Mouse (Mus musculus) embryonic facial prominence, embryonic 14.5 days (tissue): ENCODE measurements at regions not wholly inside any gene's neighbourhood (a gene's known extent, or its start where the extent isn't known, plus 50 kb on each side); places are given as distances from the start of the nearest gene placed in this dataset.
"Not testable (repeated sequence)": the region's sequence is repeated elsewhere in the genome, so short reads cannot be mapped to it uniquely, and the experiment has no call there.

Experiments used
- ATAC-seq: fragments of 200-750 bp; cut with Nextera tagmentation; 2 replicates; pipeline ENCODE4 v1.8.0; 2017; ENCODE audit warnings: low read depth, moderate number of reproducible peaks, moderate TSS enrichment
- DNase-seq: peaks from one replicate; pipeline ENCODE4 v3.0.0-alpha.2; 2015; ENCODE audit warnings: low spot score
- H3K27ac ChIP-seq: fragments of 300-500 bp; sonication (generic); replicated peaks from 2 replicates; pipeline ENCODE4 v1.5.1; 2014; ENCODE audit warnings: low read depth, mild to moderate bottlenecking, low read length, moderate library complexity
- H3K27me3 ChIP-seq: fragments of 300-500 bp; sonication (generic); replicated peaks from 2 replicates; pipeline ENCODE4 v1.6.1; 2014; ENCODE audit warnings: low read length; ENCODE audit not compliant: control insufficient read depth, insufficient read depth
- H3K36me3 ChIP-seq: fragments of 300-500 bp; sonication (generic); 2 replicates; pipeline ENCODE4 v1.6.1; 2014; ENCODE audit warnings: low read length, mixed read lengths; ENCODE audit not compliant: control insufficient read depth, insufficient read depth
- H3K4me1 ChIP-seq: fragments of 300-500 bp; sonication (generic); 2 replicates; pipeline ENCODE4 v1.6.1; 2014; ENCODE audit warnings: antibody characterized with exemption, low read length; ENCODE audit not compliant: control insufficient read depth, insufficient read depth
- H3K4me2 ChIP-seq: fragments of 300-500 bp; sonication (generic); 2 replicates; pipeline ENCODE4 v1.6.1; 2014; ENCODE audit warnings: low read depth, mild to moderate bottlenecking, low read length, moderate library complexity, mixed read lengths
- H3K4me3 ChIP-seq: fragments of 300-500 bp; sonication (generic); 2 replicates; pipeline ENCODE4 v1.5.1; 2014; ENCODE audit warnings: low read depth, mild to moderate bottlenecking, low read length
- H3K9ac ChIP-seq: fragments of 300-500 bp; sonication (generic); 2 replicates; pipeline ENCODE4 v1.6.1; 2014; ENCODE audit warnings: low read depth, mild to moderate bottlenecking, low read length, moderate library complexity, mixed read lengths
- H3K9me3 ChIP-seq: fragments of 300-500 bp; sonication (generic); 2 replicates; pipeline ENCODE4 v1.6.1; 2016; ENCODE audit warnings: low read length; ENCODE audit not compliant: control insufficient read depth
- WGBS: fragments of 180-500 bp; shearing (Covaris S2); extraction: QIAGEN DNeasy Blood & Tissue Kit; methylation state at CpG from one replicate; pipeline ENCODE4 v1.1.7; 2014; 5-methylcytosine and 5-hydroxymethylcytosine counted together

GRCm38 (mm10) chr5:148687827-148688226, 135.2 kb upstream of the Ubl3 start:
- WGBS, result 48% methylated on average over 3 of the region's 3 CpGs
- no peak overlapping the region for H3K9ac ChIP-seq
- no peak for ATAC-seq
- H3K4me1 ChIP-seq, result peaks cover 6% of the 10 kb centered on the region
- no peak overlapping the region for H3K4me2 ChIP-seq
- H3K27ac ChIP-seq, result no peak overlapping the region
- H3K36me3 ChIP-seq, result no peaks in the 10 kb centered on the region
- no peaks in the 10 kb centered on the region for H3K27me3 ChIP-seq
- H3K4me3 ChIP-seq, result no peak overlapping the region
- DNase-seq, result no peak
- H3K9me3 ChIP-seq, result 0 out of 2 replicates have a peak, but pooled peaks cover 6% of the 10 kb centered on the region

- H3K4me3 ChIP-seq, result no peak overlapping the region
- DNase-seq (no peak), ATAC-seq (no peak)
- no peaks in the 10 kb centered on the region for H3K36me3 ChIP-seq
- H3K4me1 ChIP-seq, result no peaks in the 10 kb centered on the region; the same call in 1 of the 2 replicates
- no peaks in the 10 kb centered on the region for H3K27me3 ChIP-seq
- 0 out of 2 replicates have a peak, but pooled peaks cover 6% of the 10 kb centered on the region for H3K9me3 ChIP-seq
- H3K27ac ChIP-seq, result no peak overlapping the region
- no peak overlapping the region for H3K4me2 ChIP-seq
- H3K9ac ChIP-seq, result no peak overlapping the region
- WGBS, result 61% methylated on average over 11 of the region's 11 CpGs
These were observed 131.6 kb upstream of the Ubl3 start for GRCm38 (mm10) chr5:148684216-148684615.

DNA sequence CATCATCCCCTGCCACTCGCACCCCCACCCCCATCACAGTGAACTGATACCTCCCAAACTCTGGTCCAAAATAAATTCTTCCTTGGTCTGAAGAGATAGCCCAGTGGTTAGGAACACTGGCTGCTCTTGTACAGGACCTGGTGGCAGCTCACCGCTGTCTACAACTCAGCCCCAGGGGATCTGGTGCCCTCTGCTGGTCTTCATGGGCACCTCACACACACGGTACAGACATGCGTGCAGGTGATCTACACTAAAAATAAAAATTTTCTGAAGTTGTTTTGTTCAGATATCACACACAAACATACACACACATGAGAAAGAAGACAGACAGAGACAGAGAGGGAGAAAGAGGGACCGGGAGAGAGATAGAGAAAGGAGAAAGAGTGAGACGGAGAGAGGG, 130.0 kb upstream of the Ubl3 start:
- no peaks in the 10 kb centered on the region for H3K36me3 ChIP-seq
- WGBS, result 95% methylated on average over 6 of the region's 6 CpGs
- no peak overlapping the region for H3K27ac ChIP-seq
- no peaks in the 10 kb centered on the region for H3K27me3 ChIP-seq
- H3K4me1 ChIP-seq, result no peaks in the 10 kb centered on the region
- no peak for ATAC-seq
- H3K4me2 ChIP-seq, result no peak overlapping the region
- H3K9me3 ChIP-seq, result 0 out of 2 replicates have a peak, but pooled peaks cover 6% of the 10 kb centered on the region
- H3K9ac ChIP-seq, result no peak overlapping the region
- H3K4me3 ChIP-seq, result no peak overlapping the region
- no peak for DNase-seq

DNA sequence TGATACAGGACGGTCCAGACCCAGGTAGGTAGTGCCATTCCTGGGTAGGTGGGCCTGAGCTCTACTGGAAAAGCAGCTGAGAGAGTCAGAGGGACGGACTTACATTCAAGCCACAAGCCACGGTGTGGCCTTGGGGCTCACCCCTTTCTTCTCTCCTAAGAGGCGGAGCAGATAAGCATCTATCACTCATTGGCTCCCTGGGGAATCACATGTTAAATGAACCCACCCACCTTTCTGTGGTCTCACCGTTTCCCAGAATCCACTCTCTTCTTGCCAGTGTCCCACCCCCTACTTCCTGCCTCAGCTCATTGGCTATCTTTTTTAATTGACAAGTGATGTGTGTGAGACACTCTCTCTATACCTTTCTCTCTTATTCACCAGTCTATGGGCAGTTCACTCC, 127.8 kb upstream of the Ubl3 start:
- 85% methylated on average over 5 of the region's 5 CpGs for WGBS
- Histone ChIP-seq H3K36me3 (no peaks in the 10 kb centered on the region), H3K4me3 (no peak overlapping the region), H3K4me2 (no peak overlapping the region), H3K27ac (no peak overlapping the region), H3K27me3 (no peaks in the 10 kb centered on the region), H3K9ac (no peak overlapping the region), H3K9me3 (0 out of 2 replicates have a peak, but pooled peaks cover 3% of the 10 kb centered on the region), H3K4me1 (no peaks in the 10 kb centered on the region)
- DNase-seq (no peak), ATAC-seq (no peak)

DNA sequence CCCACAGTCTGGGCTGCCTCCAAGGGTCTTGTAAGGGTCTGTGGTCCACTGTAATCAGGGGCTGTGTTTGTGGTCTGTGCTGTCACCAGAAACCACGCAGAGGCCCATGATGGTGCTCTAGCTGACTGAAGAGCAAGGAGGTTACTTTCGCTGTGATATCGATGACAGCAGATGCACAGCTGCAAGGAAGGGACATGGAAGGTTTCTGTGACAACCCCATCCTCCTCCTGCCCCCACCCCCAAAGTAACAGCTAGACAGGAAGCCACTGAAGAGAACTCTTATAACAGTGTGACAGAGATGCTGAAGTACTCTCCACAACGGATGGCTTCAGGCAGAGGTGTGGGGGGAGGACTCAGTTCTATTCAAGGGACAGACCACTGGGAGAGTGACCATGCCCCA, 127.0 kb upstream of the Ubl3 start:
- Histone ChIP-seq H3K9me3 (no peaks in the 10 kb centered on the region), H3K4me1 (no peaks in the 10 kb centered on the region), H3K27me3 (no peaks in the 10 kb centered on the region), H3K4me3 (no peak overlapping the region), H3K27ac (no peak overlapping the region), H3K4me2 (no peak overlapping the region), H3K9ac (no peak overlapping the region), H3K36me3 (no peaks in the 10 kb centered on the region)
- WGBS, result 84% methylated on average over 4 of the region's 4 CpGs
- no peak for DNase-seq
- no peak for ATAC-seq

DNA sequence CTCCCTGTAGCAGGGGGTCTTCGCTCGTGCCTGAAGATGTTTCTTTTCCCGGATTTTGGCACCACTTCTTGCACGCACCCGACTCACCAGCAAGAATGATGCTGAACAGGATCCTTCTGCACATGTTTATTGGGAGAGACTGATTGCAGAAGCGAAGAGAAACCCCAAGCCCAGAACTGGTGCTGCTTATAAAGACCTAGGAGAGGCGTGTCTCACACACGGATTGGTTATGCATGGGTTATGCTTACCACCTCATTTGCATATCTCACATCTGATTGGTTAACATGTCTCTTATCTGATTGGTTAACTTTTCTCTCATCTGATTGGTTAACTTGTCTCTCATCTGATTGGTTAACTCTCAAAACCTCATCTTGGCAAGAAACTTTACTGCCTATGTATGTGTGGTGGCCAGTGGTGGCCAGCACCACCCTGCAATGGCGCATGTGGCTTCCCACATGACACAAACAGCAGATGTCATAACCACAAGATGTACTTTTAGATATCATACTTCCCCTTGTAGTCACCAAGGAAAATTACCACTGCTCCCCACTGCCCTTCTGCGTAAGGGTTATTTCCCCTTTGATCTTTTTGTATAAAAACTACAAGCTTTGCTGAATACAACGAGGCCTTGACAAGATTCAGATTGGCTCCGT, 125.8 kb upstream of the Ubl3 start:
- not testable (repeated sequence) for H3K27ac ChIP-seq, ATAC-seq
- WGBS, result 90% methylated on average over 12 of the region's 12 CpGs

DNA sequence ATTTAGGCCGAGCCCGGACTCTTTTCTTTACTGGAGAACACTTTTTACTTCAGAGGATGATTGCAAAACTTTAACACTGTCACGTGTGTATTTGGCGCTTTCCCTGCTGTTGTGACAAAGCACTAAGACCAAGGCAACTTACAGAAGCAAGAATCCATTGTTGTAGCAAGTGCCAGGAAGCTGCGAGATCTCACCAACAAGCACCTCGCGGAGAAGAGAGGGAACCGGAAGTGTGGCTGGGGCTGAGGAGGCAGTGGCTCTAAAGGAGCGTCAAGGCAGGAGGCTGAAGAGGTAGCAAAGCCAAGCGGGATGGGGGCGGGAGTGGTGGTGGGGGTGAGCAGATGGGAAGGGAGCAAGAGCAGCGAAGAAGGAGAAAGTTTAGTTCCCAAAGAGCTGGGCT, 121.7 kb upstream of the Ubl3 start:
- DNase-seq (no peak), ATAC-seq (no peak)
- H3K9ac ChIP-seq, result no peak overlapping the region
- H3K4me3 ChIP-seq, result no peak overlapping the region
- H3K4me2 ChIP-seq, result no peak overlapping the region
- no peaks in the 10 kb centered on the region for H3K9me3 ChIP-seq
- H3K4me1 ChIP-seq, result no peaks in the 10 kb centered on the region
- no peaks in the 10 kb centered on the region for H3K36me3 ChIP-seq
- no peak overlapping the region for H3K27ac ChIP-seq
- no peaks in the 10 kb centered on the region for H3K27me3 ChIP-seq
- WGBS, result 80% methylated on average over 12 of the region's 12 CpGs

More for the DNA sequence above, 125.8 kb upstream of the Ubl3 start:
- not testable (repeated sequence) for H3K9me3 ChIP-seq, H3K4me3 ChIP-seq, H3K9ac ChIP-seq, H3K4me1 ChIP-seq, DNase-seq, H3K36me3 ChIP-seq, H3K4me2 ChIP-seq, H3K27me3 ChIP-seq

DNA sequence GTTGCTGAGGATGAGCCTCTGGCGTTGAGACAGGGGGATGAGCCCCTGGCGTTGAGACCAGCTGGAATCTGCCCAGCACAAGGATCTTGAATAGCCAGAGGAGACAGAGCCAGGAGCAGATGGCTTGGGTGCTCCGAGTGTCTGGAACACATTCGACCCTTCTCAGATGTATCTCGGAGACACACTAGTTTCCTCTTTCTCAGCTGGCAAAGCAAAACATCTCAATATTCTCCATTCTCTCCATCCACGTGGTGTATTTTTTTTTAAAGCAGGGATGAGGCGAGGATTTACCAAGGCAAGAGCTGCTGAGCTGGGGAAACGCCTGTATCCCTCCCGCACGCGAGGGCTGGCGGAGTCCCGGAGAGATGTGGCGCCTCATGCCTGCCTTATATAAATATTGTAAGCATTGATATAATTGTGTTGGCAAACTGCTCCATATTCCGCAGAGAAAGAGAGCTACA, 109.7 kb upstream of the Ubl3 start:
- H3K9ac ChIP-seq, result no peak overlapping the region
- H3K4me2 ChIP-seq, result peak overlapping the region; percentile 23; the same call in 1 of the 2 replicates
- ATAC-seq (peak; percentile 50), DNase-seq (peak; percentile 81)
- peaks cover 8% of the 10 kb centered on the region for H3K9me3 ChIP-seq
- 46% methylated on average over 15 of the region's 15 CpGs for WGBS
- H3K4me1 ChIP-seq, result peaks cover 7% of the 10 kb centered on the region; the same call in 1 of the 2 replicates
- H3K27me3 ChIP-seq, result no peaks in the 10 kb centered on the region
- H3K27ac ChIP-seq, result peak overlapping the region; percentile 41; the same call in 1 of the 2 replicates
- no peaks in the 10 kb centered on the region for H3K36me3 ChIP-seq
- no peak overlapping the region for H3K4me3 ChIP-seq

DNA sequence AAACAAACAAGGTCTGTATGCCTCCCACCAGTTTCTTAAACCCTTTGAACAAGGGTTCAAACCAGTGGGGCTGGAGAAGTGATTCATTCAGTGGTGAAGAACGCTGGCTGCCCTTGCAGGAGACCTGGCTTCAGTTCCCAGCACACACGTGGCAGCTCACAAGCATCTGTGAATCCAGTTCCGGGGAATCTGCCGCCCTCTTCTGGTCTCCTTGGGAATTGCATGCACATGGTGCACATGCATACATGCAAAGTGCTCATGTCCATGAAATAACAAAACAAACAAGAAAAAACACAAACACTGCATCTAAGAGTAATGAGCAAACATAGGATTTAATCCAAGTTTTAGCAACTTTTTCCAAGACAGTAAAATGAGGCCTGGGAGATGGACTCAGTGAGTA, 108.5 kb upstream of the Ubl3 start:
- no peaks in the 10 kb centered on the region for H3K27me3 ChIP-seq
- peaks cover 8% of the 10 kb centered on the region for H3K9me3 ChIP-seq
- WGBS, result 84% methylated on average over 4 of the region's 4 CpGs

More for the DNA sequence above, 108.5 kb upstream of the Ubl3 start:
- no peaks in the 10 kb centered on the region for H3K36me3 ChIP-seq
- ATAC-seq (no peak), DNase-seq (no peak)
- H3K9ac ChIP-seq, result no peak overlapping the region
- peaks cover 7% of the 10 kb centered on the region; the same call in 1 of the 2 replicates for H3K4me1 ChIP-seq
- H3K27ac ChIP-seq, result no peak overlapping the region
- no peak overlapping the region for H3K4me3 ChIP-seq
- H3K4me2 ChIP-seq, result no peak overlapping the region
